Mouse (Mus musculus) spleen, adult 2 months (tissue): ENCODE measurements around the gene Cul4a.

Experiments
- CTCF ChIP-seq: fragments of 200-500 bp; IDR thresholded peaks from 2 replicates; pipeline ENCODE4 v1.5.1; 2011; ENCODE audit warnings: mild to moderate bottlenecking, inconsistent platforms; ENCODE audit not compliant: insufficient read depth, insufficient read length, insufficient replicate concordance; ENCODE audit errors: extremely low read depth
- POLR2A ChIP-seq: fragments of 200-500 bp; IDR thresholded peaks from 2 replicates; pipeline ENCODE4 v1.6.1; 2011; ENCODE audit warnings: low read depth, low read length, inconsistent platforms

GRCm38 (mm10) chr8:13108967-13109366 lies 3.5 kb downstream of the Cul4a start:
- TF ChIP-seq CTCF (no peak), POLR2A (no peak)
